Mouse (Mus musculus): ENCODE results near the gene Arfrp1.

GRCm38 (mm10) chr2:181413141-181413540 lies 47.9 kb upstream of the Arfrp1 start:
- TF ChIP-seq TAL1 (IDR thresholded peaks at IDR 0.05; ENCODE audit: low read length) (no peak), GATA1 (IDR thresholded peaks at IDR 0.05; ENCODE audit: low read length) (no peak)

Data from erythroblast, embryonic 14.5 days (primary cell).